8 mouse cellular contexts compared by ENCODE assay signal in genomic region chr4:86611524-86612288, GRCm38 (mm10). TPM values are rescaled to one million over a fixed set of nuclear protein-coding genes. Genes with fewer than 3 reads are reported as not detected.
A peak's percentile ranks its signal among the peaks of the same experiment; 100 is the strongest.
DNase-seq lines count a peak whose midpoint lies in the region; ATAC-seq and TF ChIP-seq lines count a peak whose summit lies in the region.

Haus6 (minus strand) TSS chr4:86612055.

- peak within 1 kb of the TSS; percentile 78 for H3K9ac ChIP-seq in forebrain, embryonic 16.5 days (replicated peaks; ENCODE audit: low read depth, low read length)
- peak within 1 kb of the TSS; percentile 90 for H3K9ac ChIP-seq in lung, embryonic 14.5 days

- TF ChIP-seq POLR2A in olfactory bulb, adult 2 months (IDR thresholded peaks at IDR 0.05; ENCODE audit: insufficient read depth, low read depth, low read length): 0 out of 2 replicates have a peak, but pooled peaks have one; percentile 5
- peak; percentile 67 for TF ChIP-seq POLR2A in thymus, adult 2 months (IDR thresholded peaks at IDR 0.05; ENCODE audit: control insufficient read depth, extremely low read depth, insufficient read depth, low read length, poor library complexity)

- H3K4me1 ChIP-seq in G1E (ENCODE audit: insufficient read depth, low read depth, low read length): peaks cover 25% of the 10 kb centered on the region
- H3K4me1 ChIP-seq in forebrain, embryonic 16.5 days (replicated peaks; ENCODE audit: control insufficient read depth, insufficient read depth, low read length): peaks cover 13% of the 10 kb centered on the region
- H3K4me1 ChIP-seq in lung, embryonic 14.5 days (ENCODE audit: insufficient read depth): peaks cover 4% of the 10 kb centered on the region; the same call in 1 of the 2 replicates
- 0 out of 2 replicates have a peak, but pooled peaks cover 2% of the 10 kb centered on the region for H3K4me1 ChIP-seq in olfactory bulb, adult 2 months (ENCODE audit: control insufficient read depth, insufficient read depth, low read length)
- H3K4me1 ChIP-seq in thymus, adult 2 months (replicated peaks; ENCODE audit: control insufficient read depth, insufficient read depth, low read length): peaks cover 6% of the 10 kb centered on the region

- no peaks in the 10 kb centered on the region for H3K9me3 ChIP-seq in G1E (replicated peaks)
- no peaks in the 10 kb centered on the region for H3K9me3 ChIP-seq in forebrain, embryonic 16.5 days (ENCODE audit: control insufficient read depth, low read length)
- no peaks in the 10 kb centered on the region for H3K9me3 ChIP-seq in lung, embryonic 14.5 days (ENCODE audit: low read depth, low read length)

- intact Hi-C loops in heart, postnatal 36 days (cut with DNase I): loop anchor here (2.0 to 10.0 kb wide), 5 partner anchors 37 to 1727 kb away; partner anchors contain the start of genes Cntln, Rps6 and Rraga

- H3K27ac ChIP-seq in forebrain, embryonic 16.5 days (ENCODE audit: low read length): peak within 1 kb of the TSS; percentile 59
- peak within 1 kb of the TSS; percentile 86 for H3K27ac ChIP-seq in layer of hippocampus, adult 2 months
- peak within 1 kb of the TSS; percentile 72 for H3K27ac ChIP-seq in lung, embryonic 14.5 days (ENCODE audit: low read depth)
- H3K27ac ChIP-seq in olfactory bulb, adult 2 months (ENCODE audit: insufficient read depth, low read depth, low read length): peak within 1 kb of the TSS; percentile 86
- peak within 1 kb of the TSS; percentile 19; the same call in 1 of the 2 replicates for H3K27ac ChIP-seq in thymus, adult 2 months (ENCODE audit: control insufficient read depth, insufficient read depth, low read length)

- peak; percentile 100 for ATAC-seq in G1E (ENCODE audit: extremely low read depth, insufficient number of reproducible peaks, low FRiP score, poor library complexity, severe bottlenecking)
- ATAC-seq in forebrain, embryonic 16.5 days: peak; percentile 100
- ATAC-seq in lung, embryonic 14.5 days (ENCODE audit: insufficient read depth): peak; percentile 100

- H3K4me2 ChIP-seq in forebrain, embryonic 16.5 days (ENCODE audit: low read length): peak within 1 kb of the TSS; percentile 94
- H3K4me2 ChIP-seq in lung, embryonic 14.5 days: peak within 1 kb of the TSS; percentile 76

- no peaks in the 10 kb centered on the region for H3K27me3 ChIP-seq in G1E (ENCODE audit: insufficient read depth, low read length)
- no peaks in the 10 kb centered on the region for H3K27me3 ChIP-seq in forebrain, embryonic 16.5 days (replicated peaks; ENCODE audit: control insufficient read depth, insufficient read depth, low read length)
- H3K27me3 ChIP-seq in lung, embryonic 14.5 days (ENCODE audit: insufficient read depth, low read length): no peaks in the 10 kb centered on the region
- no peaks in the 10 kb centered on the region for H3K27me3 ChIP-seq in thymus, adult 2 months (ENCODE audit: control insufficient read depth, insufficient read depth, low read length)

- peak within 1 kb of the TSS; percentile 99 for H3K4me3 ChIP-seq in G1E (ENCODE audit: low read depth, low read length)
- peak within 1 kb of the TSS; percentile 91 for H3K4me3 ChIP-seq in forebrain, embryonic 16.5 days (replicated peaks; ENCODE audit: low read length)
- peak within 1 kb of the TSS; percentile 94 for H3K4me3 ChIP-seq in layer of hippocampus, adult 2 months
- peak within 1 kb of the TSS; percentile 86 for H3K4me3 ChIP-seq in lung, embryonic 14.5 days (ENCODE audit: low read depth, low read length)
- peak within 1 kb of the TSS; percentile 63 for H3K4me3 ChIP-seq in olfactory bulb, adult 2 months (ENCODE audit: insufficient read depth, low read depth, low read length)
- H3K4me3 ChIP-seq in thymus, adult 2 months (ENCODE audit: control insufficient read depth, insufficient read depth, low read length): peak within 1 kb of the TSS; percentile 69

- WGBS in forebrain, embryonic 16.5 days: under 1% methylated on average over 59 of the region's 59 CpGs
- under 1% methylated on average over 59 of the region's 59 CpGs for WGBS in lung, embryonic 14.5 days
- under 1% methylated on average over 59 of the region's 59 CpGs for WGBS in olfactory bulb, adult 2 months
- WGBS in thymus, adult 2 months: under 1% methylated on average over 59 of the region's 59 CpGs

- no peak for TF ChIP-seq CTCF in G1E (IDR thresholded peaks at IDR 0.05; ENCODE audit: low read depth, low read length)
- peak; percentile 26 for TF ChIP-seq CTCF in layer of hippocampus, adult 2 months (conservative IDR thresholded peaks at IDR 0.05)
- TF ChIP-seq CTCF in lung, embryonic 14.5 days (IDR thresholded peaks at IDR 0.05; ENCODE audit: low read depth): no peak
- TF ChIP-seq CTCF in olfactory bulb, adult 2 months (IDR thresholded peaks at IDR 0.05; ENCODE audit: insufficient read depth, low read depth, low read length): no peak
- TF ChIP-seq CTCF in thymus, adult 2 months (IDR thresholded peaks at IDR 0.05; ENCODE audit: borderline replicate concordance, control insufficient read depth, extremely low read depth, insufficient read depth, low read length, poor library complexity): no peak

- DNase-seq in G1E (ENCODE audit: low spot score): peak; percentile 83
- peak; percentile 92 to 95 for DNase-seq in cerebellum, adult 18-20 months
- DNase-seq in heart, postnatal 36 days: peak; percentile 86 to 89
- DNase-seq in layer of hippocampus, adult 2 months (ENCODE audit: low spot score in 2 of 2): peak; percentile 90 to 97
- peak; percentile 98 for DNase-seq in lung, embryonic 14.5 days
- peak; percentile 88 for DNase-seq in thymus, adult 2 months

- peaks cover 22% of the 10 kb centered on the region for H3K36me3 ChIP-seq in G1E (replicated peaks)
- H3K36me3 ChIP-seq in forebrain, embryonic 16.5 days (ENCODE audit: control insufficient read depth, insufficient read depth): no peaks in the 10 kb centered on the region
- peaks cover 8% of the 10 kb centered on the region for H3K36me3 ChIP-seq in lung, embryonic 14.5 days (ENCODE audit: insufficient read depth)
- no peaks in the 10 kb centered on the region for H3K36me3 ChIP-seq in thymus, adult 2 months (ENCODE audit: control insufficient read depth, insufficient read depth, low read length)

RNA-seq across cellular contexts. Expression of gene Haus6, which starts in this region (rescaled TPM):
- total RNA-seq in G1E (2014; fragmentation: Nextera tagmentation) (46.7 and 52.7 TPM in 2 replicates), G1E (2017) (36.6 and 42.9 TPM in 2 replicates)
- polyA plus RNA-seq in G1E (2012): 35.2 and 37.2 TPM in 2 replicates
- polyA plus RNA-seq in forebrain, embryonic 16.5 days (2015; fragmentation: Nextera tagmentation; extraction: Ambion mirVana): 11.5 TPM in 2 replicates
- total RNA-seq in heart, postnatal 36 days (2021): 1 to 10 TPM; 3.9 to 8.1 TPM
- total RNA-seq in layer of hippocampus, adult 2 months (2021): 1 to 10 TPM; 8.2 to 9.3 TPM
- polyA plus RNA-seq in lung, embryonic 14.5 days (2014; fragmentation: Nextera tagmentation; extraction: Ambion mirVana): 27.7 and 28.9 TPM in 2 replicates
- polyA plus RNA-seq in olfactory bulb, adult 2 months (2012; ENCODE audit: insufficient read depth, insufficient read length, low replicate concordance, missing spikeins): not detected in 2 replicates
- polyA plus RNA-seq in thymus, adult 2 months (2012; rRNA removed): 21.7 and 38.2 TPM in 2 replicates

Comparison
In these comparisons a context has a peak if more than half of its experiments do, and no peak if none do; other contexts are left out.
1. Peak in every context shown above with its lines: DNase-seq, ATAC-seq, H3K4me3 ChIP-seq and H3K27ac ChIP-seq.
2. RNA of gene Haus6 (polyA plus RNA-seq): 35.2 to 37.2 TPM in G1E, 27.7 to 28.9 TPM in lung, embryonic 14.5 days, 21.7 to 38.2 TPM in thymus, adult 2 months and 11.5 TPM in forebrain, embryonic 16.5 days; not detected in olfactory bulb, adult 2 months; every median in the first group is over 10 times any median in the second.
3. H3K27ac ChIP-seq: peak in every context shown above with its lines; median percentile 86 in layer of hippocampus, adult 2 months; 86 in olfactory bulb, adult 2 months; 72 in lung, embryonic 14.5 days; 59 in forebrain, embryonic 16.5 days; 19 in thymus, adult 2 months.